Mouse (Mus musculus) forebrain, embryonic 11.5 days (tissue): ENCODE measurements around the gene Ppp1r14b. TPM values are rescaled to one million over a fixed set of nuclear protein-coding genes. Genes with fewer than 3 reads are reported as not detected.

Experiments
- ATAC-seq: fragments of 200-750 bp; cut with Nextera tagmentation; replicated peaks from 2 replicates; pipeline ENCODE4 v1.8.0; 2017; ENCODE audit warnings: moderate TSS enrichment; ENCODE audit not compliant: low FRiP score
- DNase-seq: peaks from one replicate; pipeline ENCODE4 v3.0.0-alpha.2; 2017; ENCODE audit warnings: low spot score
- H3K27ac ChIP-seq: fragments of 300-500 bp; sonication (generic); 2 replicates; pipeline ENCODE4 v1.5.1; 2014; ENCODE audit warnings: low read depth, low read length
- H3K27me3 ChIP-seq: fragments of 300-500 bp; sonication (generic); 2 replicates; pipeline ENCODE4 v1.6.1; 2014; ENCODE audit warnings: mild to moderate bottlenecking, low read length, mixed read lengths; ENCODE audit not compliant: control insufficient read depth, insufficient read depth
- H3K36me3 ChIP-seq: fragments of 300-500 bp; sonication (generic); 2 replicates; pipeline ENCODE4 v1.6.1; 2014; ENCODE audit warnings: mild to moderate bottlenecking, low read length, moderate library complexity, mixed read lengths; ENCODE audit not compliant: control insufficient read depth, insufficient read depth
- H3K4me1 ChIP-seq: fragments of 300-500 bp; sonication (generic); replicated peaks from 2 replicates; pipeline ENCODE4 v1.6.1; 2014; ENCODE audit warnings: low read length, mixed read lengths; ENCODE audit not compliant: control insufficient read depth, insufficient read depth
- H3K4me2 ChIP-seq: fragments of 300-500 bp; sonication (generic); 2 replicates; pipeline ENCODE4 v1.6.1; 2014; ENCODE audit warnings: low read depth, mild to moderate bottlenecking, low read length, moderate library complexity, mixed read lengths; ENCODE audit not compliant: severe bottlenecking
- H3K4me3 ChIP-seq: fragments of 300-500 bp; sonication (generic); 2 replicates; pipeline ENCODE4 v1.5.1; 2014; ENCODE audit warnings: low read depth, low read length
- H3K9ac ChIP-seq: fragments of 300-500 bp; sonication (generic); 2 replicates; pipeline ENCODE4 v1.6.1; 2014; ENCODE audit warnings: low read length
- H3K9me3 ChIP-seq: fragments of 300-500 bp; sonication (generic); 2 replicates; pipeline ENCODE4 v1.6.1; 2016; ENCODE audit warnings: low read length, mixed read lengths; ENCODE audit not compliant: control insufficient read depth
- WGBS: fragments of 180-500 bp; shearing (Covaris S2); extraction: QIAGEN DNeasy Blood & Tissue Kit; methylation state at CpG from one replicate; pipeline ENCODE4 v1.1.7; 2014; 5-methylcytosine and 5-hydroxymethylcytosine counted together
- polyA plus RNA-seq: library from polyadenylated mRNA; unstranded; fragments of >200 nt; fragmentation: Nextera tagmentation; extraction: Ambion mirVana; gene quantifications from 2 replicates; pipeline ENCODE4 v1.2.1, GENCODE M21; 2014

Gene Ppp1r14b
- polyA plus RNA-seq, 1 experiment from 2014 or later: 305 TPM

- Histone ChIP-seq H3K27me3 (no peaks in the 10 kb centered on the region), H3K27ac (no peak overlapping the region), H3K4me3 (peak overlapping the region; percentile 42; the same call in 1 of the 2 replicates), H3K36me3 (no peaks in the 10 kb centered on the region; the same call in 1 of the 2 replicates), H3K4me1 (peaks cover 24% of the 10 kb centered on the region), H3K9ac (peak overlapping the region; percentile 27; the same call in 1 of the 2 replicates), H3K9me3 (no peaks in the 10 kb centered on the region), H3K4me2 (peak overlapping the region; percentile 67)
- WGBS: 89% methylated on average over 13 of the region's 13 CpGs
- no peak for DNase-seq
- no peak for ATAC-seq
These were observed 3.2 kb downstream of the Ppp1r14b start for GRCm38 (mm10) chr19:6977759-6978638.

GRCm38 (mm10) chr19:6978639-6978974 is 3.8 kb downstream of the Ppp1r14b start:
- H3K36me3 ChIP-seq: no peaks in the 10 kb centered on the region; the same call in 1 of the 2 replicates
- 51% methylated on average over 3 of the region's 3 CpGs for WGBS

GRCm38 (mm10) chr19:6979001-6979479 is 4.3 kb downstream of the Ppp1r14b start:
- peak overlapping the region; percentile 67 for H3K4me2 ChIP-seq
- no peaks in the 10 kb centered on the region for H3K9me3 ChIP-seq
- H3K27me3 ChIP-seq: no peaks in the 10 kb centered on the region
- DNase-seq: no peak
- H3K27ac ChIP-seq: peak overlapping the region; percentile 50; the same call in 1 of the 2 replicates
- 15% methylated on average over 11 of the region's 11 CpGs for WGBS
- no peaks in the 10 kb centered on the region; the same call in 1 of the 2 replicates for H3K36me3 ChIP-seq
- no peak for ATAC-seq
- H3K4me1 ChIP-seq: peaks cover 22% of the 10 kb centered on the region
- H3K9ac ChIP-seq: peak overlapping the region; percentile 62
- peak overlapping the region; percentile 42 for H3K4me3 ChIP-seq

More at GRCm38 (mm10) chr19:6978639-6978974, 3.8 kb downstream of the Ppp1r14b start:
- DNase-seq: no peak
- no peak for ATAC-seq
- Histone ChIP-seq H3K9ac (peak overlapping the region; percentile 62; the same call in 1 of the 2 replicates), H3K27me3 (no peaks in the 10 kb centered on the region), H3K4me2 (peak overlapping the region; percentile 67), H3K9me3 (no peaks in the 10 kb centered on the region), H3K4me1 (peaks cover 24% of the 10 kb centered on the region), H3K4me3 (peak overlapping the region; percentile 42), H3K27ac (0 out of 2 replicates have a peak overlapping the region, but pooled peaks have one; percentile 20)

GRCm38 (mm10) chr19:6979486-6980380 is 5.0 kb downstream of the Ppp1r14b start:
- Histone ChIP-seq H3K9ac (peak overlapping the region; percentile 77), H3K4me2 (peak overlapping the region; percentile 67), H3K36me3 (no peaks in the 10 kb centered on the region; the same call in 1 of the 2 replicates), H3K4me3 (peak overlapping the region; percentile 42), H3K9me3 (no peaks in the 10 kb centered on the region), H3K27ac (peak overlapping the region; percentile 86), H3K4me1 (peaks cover 22% of the 10 kb centered on the region), H3K27me3 (no peaks in the 10 kb centered on the region)
- 1% methylated on average over 58 of the region's 59 CpGs for WGBS
- DNase-seq: peak; percentile 100
- ATAC-seq: peak; percentile 87

GRCm38 (mm10) chr19:6980381-6981093 is 5.8 kb downstream of the Ppp1r14b start, which contains the start of gene Fkbp2:
TSS of gene Fkbp2 (minus strand) at chr19:6980501.
- DNase-seq (peak; percentile 98), ATAC-seq (peak; percentile 85)
- WGBS: 2% methylated on average over 38 of the region's 38 CpGs
- Histone ChIP-seq H3K4me1 (peaks cover 22% of the 10 kb centered on the region), H3K4me3 (peak within 1 kb of the TSS; percentile 42), H3K4me2 (peak within 1 kb of the TSS; percentile 67), H3K9ac (peak within 1 kb of the TSS; percentile 77), H3K9me3 (no peaks in the 10 kb centered on the region), H3K36me3 (peaks cover 3% of the 10 kb centered on the region; the same call in 1 of the 2 replicates), H3K27ac (peak within 1 kb of the TSS; percentile 86), H3K27me3 (no peaks in the 10 kb centered on the region)

- H3K4me2 ChIP-seq: no peak overlapping the region
These were observed 6.7 kb downstream of the Ppp1r14b start for GRCm38 (mm10) chr19:6981465-6981864.

GRCm38 (mm10) chr19:6983621-6984020 is 8.9 kb downstream of the Ppp1r14b start:
- H3K4me2 ChIP-seq: no peak overlapping the region
- no peaks in the 10 kb centered on the region for H3K9me3 ChIP-seq
- peaks cover 3% of the 10 kb centered on the region; the same call in 1 of the 2 replicates for H3K36me3 ChIP-seq
- peaks cover 16% of the 10 kb centered on the region for H3K4me1 ChIP-seq
- WGBS: 33% methylated on average over 5 of the region's 5 CpGs
- ATAC-seq (no peak), DNase-seq (no peak)
- H3K4me3 ChIP-seq: no peak overlapping the region
- no peak overlapping the region for H3K27ac ChIP-seq
- H3K27me3 ChIP-seq: no peaks in the 10 kb centered on the region
- no peak overlapping the region for H3K9ac ChIP-seq

More at GRCm38 (mm10) chr19:6981465-6981864, 6.7 kb downstream of the Ppp1r14b start:
- ATAC-seq (no peak), DNase-seq (no peak)
- Histone ChIP-seq H3K27me3 (no peaks in the 10 kb centered on the region), H3K9ac (no peak overlapping the region), H3K4me1 (peaks cover 20% of the 10 kb centered on the region), H3K27ac (no peak overlapping the region), H3K4me3 (no peak overlapping the region), H3K9me3 (no peaks in the 10 kb centered on the region), H3K36me3 (peaks cover 3% of the 10 kb centered on the region; the same call in 1 of the 2 replicates)
- WGBS: 88% methylated on average over 4 of the region's 4 CpGs
